Mouse (Mus musculus): ENCODE results near the gene Bag3.

GRCm38 (mm10) chr7:128516346-128516745 is 7.1 kb upstream of the Bag3 start:
- TF ChIP-seq CTCF (IDR thresholded peaks at IDR 0.05; ENCODE audit: low read depth, low read length), result no peak
- TF ChIP-seq POLR2A (IDR thresholded peaks at IDR 0.05; ENCODE audit: borderline replicate concordance, low read depth, low read length), result no peak

All from bone marrow macrophage, adult 2 months (primary cell).